Mouse (Mus musculus) neural tube, embryonic 11.5 days (tissue): ENCODE data around the gene Zkscan7. TPM values are rescaled to one million over a fixed set of nuclear protein-coding genes. Genes with fewer than 3 reads are reported as not detected.
"Not testable (repeated sequence)": the region's sequence is repeated elsewhere in the genome, so short reads cannot be mapped to it uniquely, and the experiment has no call there.

Experiments
- ATAC-seq: fragments of 200-750 bp; cut with Nextera tagmentation; 2 replicates; pipeline ENCODE4 v1.8.0; 2017; ENCODE audit warnings: moderate number of reproducible peaks, mild to moderate bottlenecking, moderate TSS enrichment, moderate library complexity; ENCODE audit not compliant: insufficient read depth, low FRiP score, low TSS enrichment
- DNase-seq: peaks from one replicate; pipeline ENCODE4 v3.0.0-alpha.2; 2015; ENCODE audit warnings: low spot score
- H3K27ac ChIP-seq: fragments of 300-500 bp; sonication (generic); 2 replicates; pipeline ENCODE4 v1.5.1; 2014; ENCODE audit warnings: low read depth, mild to moderate bottlenecking, low read length
- H3K27me3 ChIP-seq: fragments of 300-500 bp; sonication (generic); 2 replicates; pipeline ENCODE4 v1.6.1; 2014; ENCODE audit warnings: mild to moderate bottlenecking, low read length, mixed read lengths; ENCODE audit not compliant: control insufficient read depth, insufficient read depth
- H3K36me3 ChIP-seq: fragments of 300-500 bp; sonication (generic); 2 replicates; pipeline ENCODE4 v1.6.1; 2014; ENCODE audit warnings: mild to moderate bottlenecking, low read length, moderate library complexity, mixed read lengths; ENCODE audit not compliant: control insufficient read depth, insufficient read depth
- H3K4me1 ChIP-seq: fragments of 300-500 bp; sonication (generic); 2 replicates; pipeline ENCODE4 v1.6.1; 2014; ENCODE audit warnings: low read length, mixed read lengths; ENCODE audit not compliant: control insufficient read depth, insufficient read depth
- H3K4me2 ChIP-seq: fragments of 300-500 bp; sonication (generic); 2 replicates; pipeline ENCODE4 v1.6.1; 2014; ENCODE audit warnings: low read depth, mild to moderate bottlenecking, moderate library complexity
- H3K4me3 ChIP-seq: fragments of 300-500 bp; sonication (generic); 2 replicates; pipeline ENCODE4 v1.5.1; 2014; ENCODE audit warnings: low read depth, low read length
- H3K9ac ChIP-seq: fragments of 300-500 bp; sonication (generic); 2 replicates; pipeline ENCODE4 v1.6.1; 2014; ENCODE audit warnings: mild to moderate bottlenecking, low read length
- H3K9me3 ChIP-seq: fragments of 300-500 bp; sonication (generic); 2 replicates; pipeline ENCODE4 v1.6.1; 2016; ENCODE audit warnings: low read length; ENCODE audit not compliant: control insufficient read depth
- WGBS: fragments of 180-500 bp; shearing (Covaris S2); extraction: QIAGEN DNeasy Blood & Tissue Kit; methylation state at CpG from one replicate; pipeline ENCODE4 v1.1.7; 2014; 5-methylcytosine and 5-hydroxymethylcytosine counted together
- polyA plus RNA-seq: library from polyadenylated mRNA; unstranded; fragments of >200 nt; fragmentation: Nextera tagmentation; extraction: Ambion mirVana; gene quantifications from 2 replicates; pipeline ENCODE4 v1.2.1, GENCODE M21; 2014

Gene Zkscan7
- 3.0 and 3.3 TPM in 2 replicates for polyA plus RNA-seq

DNA sequence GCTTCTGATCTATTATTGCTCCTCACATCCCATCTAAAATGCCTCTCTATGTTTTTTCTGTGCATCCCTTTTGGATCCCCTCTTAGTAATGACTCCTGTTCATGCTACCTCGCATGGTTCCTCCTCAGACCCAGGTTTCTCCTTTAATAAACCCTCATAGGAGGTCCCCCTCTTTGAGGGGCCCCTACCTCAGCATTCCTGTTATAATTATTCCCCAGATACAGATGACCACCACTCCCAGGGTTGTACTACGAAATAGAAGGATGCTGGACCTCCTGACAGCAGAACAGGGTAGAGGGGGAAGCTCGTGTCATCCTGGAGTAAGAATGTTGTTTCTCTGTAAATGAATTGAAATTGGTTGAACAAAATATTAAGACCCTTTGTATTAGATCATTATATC, at the start of gene Zkscan7:
Gene Zkscan7 (plus strand): TSS at position 301 of the 400 bp plus-strand sequence.
- Histone ChIP-seq H3K4me1 (peaks cover 3% of the 10 kb centered on the region; the same call in 1 of the 2 replicates), H3K27ac (no peak within 1 kb of the TSS), H3K9me3 (no peaks in the 10 kb centered on the region), H3K9ac (peak within 1 kb of the TSS; percentile 64; the same call in 1 of the 2 replicates), H3K27me3 (no peaks in the 10 kb centered on the region), H3K4me3 (peak within 1 kb of the TSS; percentile 77; the same call in 1 of the 2 replicates), H3K36me3 (no peaks in the 10 kb centered on the region), H3K4me2 (peak within 1 kb of the TSS; percentile 54)
- WGBS = 90% methylated on average over 3 of the region's 3 CpGs
- DNase-seq (no peak), ATAC-seq (no peak)

DNA sequence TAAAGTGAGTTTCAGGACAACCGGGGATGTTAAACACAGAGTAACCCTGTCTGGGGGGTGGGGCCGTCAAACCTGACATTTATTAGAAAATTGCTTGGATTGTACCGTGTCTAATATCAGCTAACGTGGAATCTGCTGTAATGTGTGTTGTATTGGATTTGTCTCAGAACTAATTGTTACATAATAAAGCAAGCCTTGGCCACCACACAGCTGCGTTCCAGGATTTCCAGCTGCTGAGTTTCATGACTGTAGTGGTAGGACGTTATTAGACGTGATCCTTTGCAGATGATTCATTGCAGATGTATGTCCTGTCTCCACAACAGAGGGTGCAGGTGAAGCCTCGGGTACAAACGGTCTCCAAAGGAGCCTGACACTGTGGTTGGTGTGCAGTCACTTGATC, 49.4 kb upstream of the Zkscan7 start:
- H3K36me3 ChIP-seq = 0 out of 2 replicates have a peak, but pooled peaks cover 2% of the 10 kb centered on the region
- H3K27me3 ChIP-seq = no peaks in the 10 kb centered on the region
- no peak for ATAC-seq
- WGBS = 81% methylated on average over 9 of the region's 9 CpGs
- H3K4me2 ChIP-seq = no peak overlapping the region
- no peak overlapping the region for H3K27ac ChIP-seq
- no peak overlapping the region for H3K9ac ChIP-seq
- H3K4me3 ChIP-seq = no peak overlapping the region
- no peak for DNase-seq
- H3K4me1 ChIP-seq = no peaks in the 10 kb centered on the region
- no peaks in the 10 kb centered on the region for H3K9me3 ChIP-seq

DNA sequence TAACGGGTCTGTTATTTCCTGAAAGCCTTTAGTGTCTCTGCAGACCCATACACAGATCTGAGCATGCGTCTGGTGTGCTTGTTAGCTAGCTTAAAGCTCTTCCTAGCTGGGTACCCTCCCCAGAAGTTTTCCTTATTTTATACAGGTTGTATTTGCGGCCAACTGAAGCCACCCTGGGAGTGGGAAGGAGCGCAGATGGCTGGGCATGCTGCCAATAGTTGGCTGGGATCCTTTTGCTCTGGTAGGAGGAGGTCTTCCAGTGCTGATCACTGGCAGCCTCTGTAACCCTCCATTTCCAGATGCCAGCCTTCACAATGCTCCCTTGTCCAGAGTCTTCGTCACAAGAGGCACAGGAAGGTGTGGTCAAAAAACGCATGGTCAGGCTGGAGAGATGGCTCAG, 48.7 kb upstream of the Zkscan7 start:
- Histone ChIP-seq H3K27ac (no peak overlapping the region), H3K27me3 (no peaks in the 10 kb centered on the region), H3K4me3 (no peak overlapping the region), H3K9ac (no peak overlapping the region), H3K9me3 (no peaks in the 10 kb centered on the region), H3K4me1 (no peaks in the 10 kb centered on the region), H3K36me3 (0 out of 2 replicates have a peak, but pooled peaks cover 2% of the 10 kb centered on the region), H3K4me2 (no peak overlapping the region)
- WGBS = 76% methylated on average over 6 of the region's 6 CpGs
- DNase-seq = no peak
- ATAC-seq = no peak

DNA sequence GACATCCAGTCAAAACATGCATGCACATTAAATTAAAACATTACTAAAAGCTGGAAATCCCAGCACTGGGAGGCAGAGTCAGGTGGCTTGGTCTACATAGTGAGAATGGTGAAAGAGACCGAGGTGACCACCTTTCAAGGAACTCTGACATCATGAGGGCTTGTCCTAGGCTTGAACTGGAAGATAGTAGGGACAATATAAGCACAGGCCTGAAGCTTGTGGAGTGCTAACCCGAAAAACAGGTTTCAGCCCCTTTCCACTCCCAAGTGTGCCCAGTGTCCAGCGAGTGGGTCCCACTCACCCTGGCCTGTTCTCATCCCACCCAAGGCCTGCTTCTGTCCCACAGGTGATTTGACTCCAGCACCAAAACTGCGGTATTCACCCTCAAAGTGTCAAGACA, 48.3 kb upstream of the Zkscan7 start:
- Histone ChIP-seq H3K36me3 (0 out of 2 replicates have a peak, but pooled peaks cover 2% of the 10 kb centered on the region), H3K4me1 (no peaks in the 10 kb centered on the region), H3K4me3 (no peak overlapping the region), H3K9ac (no peak overlapping the region), H3K9me3 (no peaks in the 10 kb centered on the region), H3K4me2 (no peak overlapping the region), H3K27ac (no peak overlapping the region), H3K27me3 (no peaks in the 10 kb centered on the region)
- ATAC-seq (no peak), DNase-seq (no peak)
- WGBS = 85% methylated on average over 4 of the region's 4 CpGs

DNA sequence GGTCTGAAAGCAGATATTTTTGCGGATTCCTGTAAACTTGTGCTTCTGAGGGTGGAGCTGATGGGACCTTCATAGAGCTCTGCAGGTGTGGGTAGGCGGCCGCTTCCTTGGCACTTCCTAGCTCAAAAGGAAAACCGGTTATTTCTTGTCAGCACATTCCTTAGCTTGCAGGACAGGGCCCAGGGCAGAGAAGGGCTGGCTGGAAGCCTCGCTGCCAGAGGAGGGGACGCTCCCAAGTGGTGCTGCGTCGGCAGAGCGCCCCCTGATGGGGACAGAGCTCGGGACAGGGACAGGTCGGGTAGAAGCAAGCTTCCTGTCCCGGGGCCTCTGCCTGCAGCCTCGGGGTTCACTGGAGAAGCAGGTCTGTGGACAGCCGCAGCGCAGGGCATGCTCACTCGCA, 47.8 kb upstream of the Zkscan7 start:
- Histone ChIP-seq H3K4me1 (no peaks in the 10 kb centered on the region), H3K27me3 (no peaks in the 10 kb centered on the region), H3K9me3 (no peaks in the 10 kb centered on the region), H3K9ac (no peak overlapping the region), H3K4me3 (no peak overlapping the region), H3K27ac (no peak overlapping the region), H3K36me3 (0 out of 2 replicates have a peak, but pooled peaks cover 2% of the 10 kb centered on the region), H3K4me2 (no peak overlapping the region)
- no peak for ATAC-seq
- 27% methylated on average over 16 of the region's 16 CpGs for WGBS
- peak; percentile 51 for DNase-seq

DNA sequence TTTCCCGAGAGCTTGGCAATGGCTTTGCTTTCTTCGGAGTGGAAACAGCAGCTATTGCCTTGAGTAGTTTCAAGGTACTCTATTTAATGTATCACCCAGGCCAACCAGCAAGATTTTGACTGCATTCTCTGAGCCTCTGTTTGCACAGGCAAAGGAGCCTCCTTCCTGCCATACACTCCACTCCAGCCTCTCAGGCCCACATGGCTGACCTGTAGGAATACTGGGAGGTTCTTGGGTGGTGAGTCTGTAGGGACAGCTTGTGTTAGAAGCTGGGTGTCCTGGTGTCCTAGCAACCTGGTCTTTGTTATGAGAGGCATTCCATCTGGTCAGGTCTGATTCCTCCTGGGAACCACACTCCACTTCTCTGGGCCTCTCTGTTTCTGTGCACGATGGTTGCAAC, 41.7 kb upstream of the Zkscan7 start, which contains the start of gene Gm35549:
Gene Gm35549 (minus strand): TSS at position 276 of the 400 bp plus-strand sequence.
- DNase-seq = no peak
- H3K27ac ChIP-seq = no peak within 1 kb of the TSS
- ATAC-seq = no peak
- H3K4me1 ChIP-seq = no peaks in the 10 kb centered on the region
- no peaks in the 10 kb centered on the region for H3K27me3 ChIP-seq
- no peak within 1 kb of the TSS for H3K9ac ChIP-seq
- H3K9me3 ChIP-seq = no peaks in the 10 kb centered on the region
- no peaks in the 10 kb centered on the region for H3K36me3 ChIP-seq
- no peak within 1 kb of the TSS for H3K4me2 ChIP-seq
- H3K4me3 ChIP-seq = no peak within 1 kb of the TSS
- WGBS = 83% methylated on average over 3 of the region's 3 CpGs

DNA sequence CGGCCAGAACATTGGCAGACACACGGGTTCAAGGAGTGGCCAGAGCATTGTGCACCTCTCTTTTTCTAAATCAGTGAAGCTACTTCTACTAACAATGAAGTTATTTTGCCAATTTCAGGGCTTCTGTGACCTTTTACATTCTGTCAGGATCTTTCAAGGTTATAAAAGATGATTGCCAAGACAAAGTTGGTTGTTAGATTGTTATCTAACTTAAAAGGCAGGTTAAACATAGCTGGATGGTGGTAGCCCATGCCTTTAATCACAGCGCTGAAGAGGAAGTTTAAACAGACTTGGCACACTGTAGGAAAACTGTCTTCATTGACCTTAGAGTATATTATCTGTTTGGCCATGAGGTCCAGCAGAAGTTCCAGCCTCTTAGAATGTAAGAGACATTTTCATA, 39.9 kb upstream of the Zkscan7 start:
- H3K36me3 ChIP-seq = peaks cover 9% of the 10 kb centered on the region
- H3K4me2 ChIP-seq = no peak overlapping the region
- no peaks in the 10 kb centered on the region for H3K4me1 ChIP-seq
- 88% methylated on average over 3 of the region's 3 CpGs for WGBS
- no peak overlapping the region for H3K9ac ChIP-seq
- no peaks in the 10 kb centered on the region for H3K27me3 ChIP-seq
- no peaks in the 10 kb centered on the region for H3K9me3 ChIP-seq
- H3K27ac ChIP-seq = no peak overlapping the region
- DNase-seq = no peak
- ATAC-seq = no peak
- H3K4me3 ChIP-seq = no peak overlapping the region

DNA sequence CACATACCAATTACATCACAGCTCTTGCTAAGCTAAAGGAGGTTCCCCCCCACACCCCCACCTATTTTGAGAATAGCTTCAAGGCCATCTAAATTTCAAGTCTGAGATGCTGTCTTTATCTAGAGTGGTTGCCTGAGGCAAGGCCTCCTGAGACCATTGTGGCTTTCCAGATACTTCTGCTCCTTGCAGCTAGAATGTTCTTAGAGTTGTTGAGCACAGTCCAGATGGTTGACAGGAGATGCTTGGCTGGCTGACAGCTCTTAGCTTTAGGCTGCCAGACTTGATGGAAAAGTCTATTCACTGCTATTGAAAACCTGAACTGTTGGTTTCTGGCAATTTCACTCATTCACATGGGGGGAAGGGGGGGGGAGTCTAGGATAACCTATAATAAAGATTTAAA, 39.3 kb upstream of the Zkscan7 start:
- no peaks in the 10 kb centered on the region for H3K27me3 ChIP-seq
- H3K9me3 ChIP-seq = no peaks in the 10 kb centered on the region
- H3K4me3 ChIP-seq = no peak overlapping the region
- no peak overlapping the region for H3K4me2 ChIP-seq
- H3K27ac ChIP-seq = no peak overlapping the region
- no peak for ATAC-seq
- no peak overlapping the region for H3K9ac ChIP-seq
- no peak for DNase-seq
- H3K4me1 ChIP-seq = no peaks in the 10 kb centered on the region
- H3K36me3 ChIP-seq = peaks cover 11% of the 10 kb centered on the region

DNA sequence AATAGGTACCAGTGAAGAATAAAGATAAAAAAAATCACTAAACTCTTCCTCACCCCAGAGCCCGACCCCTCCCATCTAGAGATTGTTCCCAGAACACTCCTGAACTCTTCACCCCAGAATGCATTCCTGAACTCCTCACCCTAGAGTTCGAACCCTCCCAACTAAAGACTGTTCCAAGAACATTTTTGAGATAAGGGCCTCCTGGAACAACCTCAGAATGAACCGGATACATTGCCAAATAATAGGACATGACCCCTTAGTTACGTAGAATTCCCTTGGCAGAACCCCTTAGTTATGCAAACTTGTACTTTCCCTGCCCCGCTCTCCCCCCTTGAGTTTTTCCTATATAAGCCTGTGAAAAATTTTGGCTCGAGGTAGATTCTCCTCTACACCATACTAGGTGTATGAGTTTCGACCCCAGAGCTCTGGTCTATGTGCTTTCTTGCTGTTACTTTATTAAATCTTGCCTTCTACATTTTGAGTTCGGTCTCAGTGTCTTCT, 37.6 kb upstream of the Zkscan7 start:
- not testable (repeated sequence) for H3K4me1 ChIP-seq, H3K27me3 ChIP-seq, H3K4me2 ChIP-seq, H3K27ac ChIP-seq, H3K4me3 ChIP-seq, ATAC-seq, H3K9me3 ChIP-seq, DNase-seq, H3K9ac ChIP-seq
- H3K36me3 ChIP-seq = peaks cover 19% of the 10 kb centered on the region
- WGBS = 94% methylated on average over 7 of the region's 8 CpGs
